Mouse (Mus musculus) limb, embryonic 15.5 days (tissue): ENCODE measurements around the gene Ube2l3. TPM values are rescaled to one million over a fixed set of nuclear protein-coding genes. Genes with fewer than 3 reads are reported as not detected.

Source experiments
- ATAC-seq: fragments of 200-750 bp; cut with Nextera tagmentation; 2 replicates; pipeline ENCODE4 v1.8.0; 2017; ENCODE audit warnings: low read depth, moderate TSS enrichment; ENCODE audit not compliant: insufficient number of reproducible peaks, low FRiP score, low TSS enrichment
- H3K27ac ChIP-seq: fragments of 300-500 bp; sonication (generic); 2 replicates; pipeline ENCODE4 v1.5.1; 2015; ENCODE audit warnings: moderate library complexity, mild to moderate bottlenecking, inconsistent platforms
- H3K27me3 ChIP-seq: fragments of 300-500 bp; sonication (generic); 2 replicates; pipeline ENCODE4 v1.6.1; 2015; ENCODE audit warnings: inconsistent platforms
- H3K36me3 ChIP-seq: fragments of 300-500 bp; sonication (generic); 2 replicates; pipeline ENCODE4 v1.6.1; 2015; ENCODE audit warnings: inconsistent platforms
- H3K4me1 ChIP-seq: fragments of 300-500 bp; sonication (generic); 2 replicates; pipeline ENCODE4 v1.6.1; 2015; ENCODE audit warnings: inconsistent platforms
- H3K4me2 ChIP-seq: fragments of 300-500 bp; sonication (generic); 2 replicates; pipeline ENCODE4 v1.6.1; 2015; ENCODE audit warnings: mild to moderate bottlenecking, inconsistent platforms
- H3K4me3 ChIP-seq: fragments of 300-500 bp; sonication (generic); 2 replicates; pipeline ENCODE4 v1.5.1; 2015; ENCODE audit warnings: mild to moderate bottlenecking, inconsistent platforms
- H3K9ac ChIP-seq: fragments of 300-500 bp; sonication (generic); 2 replicates; pipeline ENCODE4 v1.6.1; 2015; ENCODE audit warnings: inconsistent platforms
- H3K9me3 ChIP-seq: fragments of 300-500 bp; sonication (generic); 2 replicates; pipeline ENCODE4 v1.6.1; 2016; ENCODE audit warnings: inconsistent platforms
- WGBS: fragments of 180-500 bp; shearing (Covaris S2); methylation state at CpG from one replicate; pipeline ENCODE4 v1.1.7; 2015; 5-methylcytosine and 5-hydroxymethylcytosine counted together
- polyA plus RNA-seq: library from polyadenylated mRNA; unstranded; fragments of >200 nt; fragmentation: Nextera tagmentation; extraction: Ambion mirVana; gene quantifications from 2 replicates; pipeline ENCODE4 v1.2.1, GENCODE M21; 2015

Gene Ube2l3
- polyA plus RNA-seq, 1 experiment from 2014 or later: 321 TPM

GRCm38 (mm10) chr16:17132906-17133200 lies 69.6 kb downstream of the Ube2l3 start:
- ATAC-seq: no peak
- H3K27ac ChIP-seq: no peak overlapping the region
- 34% methylated on average over 7 of the region's 7 CpGs for WGBS

GRCm38 (mm10) chr16:17132089-17132905 lies 70.2 kb downstream of the Ube2l3 start, which contains the start of gene Sdf2l1:
Gene Sdf2l1, minus strand, starts transcription at chr16:17132383.
- peak within 1 kb of the TSS; percentile 95 for H3K4me2 ChIP-seq
- under 1% methylated on average over 47 of the region's 47 CpGs for WGBS
- peaks cover 12% of the 10 kb centered on the region for H3K4me1 ChIP-seq
- H3K9ac ChIP-seq: peak within 1 kb of the TSS; percentile 69
- H3K27ac ChIP-seq: peak within 1 kb of the TSS; percentile 35
- no peaks in the 10 kb centered on the region for H3K36me3 ChIP-seq
- H3K27me3 ChIP-seq: no peaks in the 10 kb centered on the region
- no peaks in the 10 kb centered on the region for H3K9me3 ChIP-seq
- peak within 1 kb of the TSS; percentile 80 for H3K4me3 ChIP-seq
- ATAC-seq: peak; percentile 99

More at GRCm38 (mm10) chr16:17132906-17133200, 69.6 kb downstream of the Ube2l3 start:
- no peaks in the 10 kb centered on the region for H3K36me3 ChIP-seq
- peak overlapping the region; percentile 80 for H3K4me3 ChIP-seq
- H3K4me1 ChIP-seq: peaks cover 12% of the 10 kb centered on the region
- no peaks in the 10 kb centered on the region for H3K9me3 ChIP-seq
- no peaks in the 10 kb centered on the region for H3K27me3 ChIP-seq
- H3K9ac ChIP-seq: 0 out of 2 replicates have a peak overlapping the region, but pooled peaks have one; percentile 37
- peak overlapping the region; percentile 95 for H3K4me2 ChIP-seq

- Histone ChIP-seq H3K36me3 (no peaks in the 10 kb centered on the region), H3K27ac (peak overlapping the region; percentile 35; the same call in 1 of the 2 replicates), H3K4me1 (peaks cover 12% of the 10 kb centered on the region), H3K9ac (peak overlapping the region; percentile 69), H3K4me3 (peak overlapping the region; percentile 80), H3K9me3 (no peaks in the 10 kb centered on the region), H3K4me2 (peak overlapping the region; percentile 95), H3K27me3 (no peaks in the 10 kb centered on the region)
- WGBS: 3% methylated on average over 43 of the region's 43 CpGs
- no peak for ATAC-seq
These were observed 71.0 kb downstream of the Ube2l3 start for GRCm38 (mm10) chr16:17131191-17132088.

- Histone ChIP-seq H3K9me3 (no peaks in the 10 kb centered on the region), H3K4me3 (no peak overlapping the region), H3K9ac (no peak overlapping the region), H3K27ac (no peak overlapping the region), H3K4me1 (peaks cover 30% of the 10 kb centered on the region), H3K36me3 (no peaks in the 10 kb centered on the region; the same call in none of the 2 replicates), H3K4me2 (no peak overlapping the region), H3K27me3 (no peaks in the 10 kb centered on the region)
- WGBS: 92% methylated on average over 1 of the region's 1 CpGs
- ATAC-seq: no peak
These were observed 75.2 kb downstream of the Ube2l3 start for GRCm38 (mm10) chr16:17127292-17127691.

GRCm38 (mm10) chr16:17124871-17125520 lies 77.5 kb downstream of the Ube2l3 start, which contains the start of gene 2610318N02Rik:
Gene 2610318N02Rik, minus strand, starts transcription at chr16:17125167.
- H3K4me1 ChIP-seq: peaks cover 23% of the 10 kb centered on the region
- H3K36me3 ChIP-seq: peaks cover 8% of the 10 kb centered on the region
- WGBS: under 1% methylated on average over 25 of the region's 25 CpGs
- H3K9ac ChIP-seq: peak within 1 kb of the TSS; percentile 33
- peak; percentile 71; the same call in 1 of the 2 replicates for ATAC-seq
- H3K4me2 ChIP-seq: peak within 1 kb of the TSS; percentile 75
- peak within 1 kb of the TSS; percentile 43; the same call in 1 of the 2 replicates for H3K27ac ChIP-seq
- H3K9me3 ChIP-seq: no peaks in the 10 kb centered on the region
- H3K4me3 ChIP-seq: peak within 1 kb of the TSS; percentile 46
- no peaks in the 10 kb centered on the region for H3K27me3 ChIP-seq

GRCm38 (mm10) chr16:17124119-17124870 lies 78.2 kb downstream of the Ube2l3 start:
- H3K36me3 ChIP-seq: peaks cover 9% of the 10 kb centered on the region
- H3K4me1 ChIP-seq: peaks cover 23% of the 10 kb centered on the region
- peak overlapping the region; percentile 75 for H3K4me2 ChIP-seq
- peak overlapping the region; percentile 46 for H3K4me3 ChIP-seq
- no peaks in the 10 kb centered on the region for H3K27me3 ChIP-seq
- H3K9me3 ChIP-seq: no peaks in the 10 kb centered on the region
- peak overlapping the region; percentile 43; the same call in 1 of the 2 replicates for H3K27ac ChIP-seq
- 3% methylated on average over 22 of the region's 22 CpGs for WGBS
- ATAC-seq: 0 out of 2 replicates have a peak, but pooled peaks have one; percentile 49
- peak overlapping the region; percentile 33 for H3K9ac ChIP-seq

GRCm38 (mm10) chr16:17121569-17121968 lies 80.9 kb downstream of the Ube2l3 start:
- peaks cover 9% of the 10 kb centered on the region for H3K36me3 ChIP-seq
- no peak overlapping the region for H3K4me3 ChIP-seq
- no peak overlapping the region for H3K27ac ChIP-seq
- H3K9ac ChIP-seq: no peak overlapping the region
- no peaks in the 10 kb centered on the region for H3K9me3 ChIP-seq
- H3K4me1 ChIP-seq: peaks cover 23% of the 10 kb centered on the region
- WGBS: 77% methylated on average over 14 of the region's 14 CpGs
- ATAC-seq: no peak
- H3K27me3 ChIP-seq: no peaks in the 10 kb centered on the region
- H3K4me2 ChIP-seq: no peak overlapping the region

GRCm38 (mm10) chr16:17117309-17117799 lies 85.1 kb downstream of the Ube2l3 start:
- H3K4me2 ChIP-seq: no peak overlapping the region
- H3K27me3 ChIP-seq: no peaks in the 10 kb centered on the region
- WGBS: 84% methylated on average over 5 of the region's 5 CpGs
- peaks cover 20% of the 10 kb centered on the region for H3K36me3 ChIP-seq
- no peak for ATAC-seq
- H3K4me1 ChIP-seq: no peaks in the 10 kb centered on the region
- H3K27ac ChIP-seq: no peak overlapping the region
- no peaks in the 10 kb centered on the region for H3K9me3 ChIP-seq
- H3K4me3 ChIP-seq: no peak overlapping the region
- no peak overlapping the region for H3K9ac ChIP-seq

- ATAC-seq: peak; percentile 68; the same call in 1 of the 2 replicates
- H3K4me1 ChIP-seq: peaks cover 18% of the 10 kb centered on the region
- H3K4me2 ChIP-seq: peak within 1 kb of the TSS; percentile 51
- peaks cover 31% of the 10 kb centered on the region for H3K36me3 ChIP-seq
- whole genome bisulfite sequencing: 10% methylated on average over 38 of the region's 38 CpGs
- no peaks in the 10 kb centered on the region for H3K9me3 ChIP-seq
- peak within 1 kb of the TSS; percentile 72 for H3K9ac ChIP-seq
- peak within 1 kb of the TSS; percentile 52 for H3K27ac ChIP-seq
- H3K4me3 ChIP-seq: peak within 1 kb of the TSS; percentile 82
- no peaks in the 10 kb centered on the region for H3K27me3 ChIP-seq
These were observed 91.4 kb downstream of the Ube2l3 start, which contains the start of gene Ppil2 for GRCm38 (mm10) chr16:17110771-17111743. Gene Ppil2, minus strand, starts transcription at chr16:17111257.

GRCm38 (mm10) chr16:17104600-17104999 lies 97.8 kb downstream of the Ube2l3 start:
- no peak overlapping the region for H3K4me2 ChIP-seq
- H3K4me3 ChIP-seq: no peak overlapping the region
- H3K27me3 ChIP-seq: no peaks in the 10 kb centered on the region
- H3K9me3 ChIP-seq: no peaks in the 10 kb centered on the region
- H3K4me1 ChIP-seq: peaks cover 11% of the 10 kb centered on the region
- H3K27ac ChIP-seq: no peak overlapping the region
- peaks cover 76% of the 10 kb centered on the region for H3K36me3 ChIP-seq
- no peak overlapping the region for H3K9ac ChIP-seq
- ATAC-seq: no peak
- 74% methylated on average over 4 of the region's 4 CpGs for WGBS
